In the genomic region with DNA sequence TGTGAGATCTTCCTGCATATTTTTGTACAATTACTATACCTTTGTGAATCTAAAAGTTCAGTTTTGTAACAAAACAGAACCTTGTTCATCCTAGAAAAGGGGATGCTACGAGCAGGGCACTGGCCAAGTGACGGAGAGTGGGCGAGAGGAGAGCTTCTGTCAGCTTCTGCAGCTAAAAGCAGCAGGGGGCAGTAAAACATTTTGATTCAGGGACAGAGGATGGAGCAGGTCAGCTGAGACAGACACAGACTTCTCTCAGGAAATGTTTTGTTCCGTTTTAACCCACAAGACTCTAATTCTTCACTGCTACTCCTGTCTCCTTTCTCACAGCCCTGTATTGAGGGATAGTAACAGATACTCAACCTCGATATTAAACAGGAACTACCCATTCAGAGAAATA, we compare ENCODE assay signal across 8 mouse cellular contexts. TPM values are rescaled to one million over a fixed set of nuclear protein-coding genes. Genes with fewer than 3 reads are reported as not detected.
A peak's percentile ranks its signal among the peaks of the same experiment; 100 is the strongest.
DNase-seq lines count a peak whose midpoint lies in the region; ATAC-seq and TF ChIP-seq lines count a peak whose summit lies in the region.

No protein-coding gene starts in this region.

- H3K4me3 ChIP-seq in hindbrain, embryonic 15.5 days = no peak overlapping the region
- H3K4me3 ChIP-seq in hindbrain, embryonic 12.5 days = no peak overlapping the region
- H3K4me3 ChIP-seq in ES-Bruce4 (ENCODE audit: low read depth, low read length) = no peak overlapping the region
- H3K4me3 ChIP-seq in kidney, embryonic 16.5 days (ENCODE audit: low read length) = no peak overlapping the region
- no peak overlapping the region for H3K4me3 ChIP-seq in neural tube, embryonic 14.5 days (ENCODE audit: low read depth, low read length)

- H3K27ac ChIP-seq in hindbrain, embryonic 15.5 days (replicated peaks) = no peak overlapping the region
- no peak overlapping the region for H3K27ac ChIP-seq in hindbrain, embryonic 12.5 days
- no peak overlapping the region for H3K27ac ChIP-seq in ES-Bruce4 (ENCODE audit: insufficient read depth, low read length)
- H3K27ac ChIP-seq in kidney, embryonic 16.5 days (ENCODE audit: low read length) = no peak overlapping the region
- no peak overlapping the region for H3K27ac ChIP-seq in neural tube, embryonic 14.5 days (ENCODE audit: low read depth, low read length)

- TF ChIP-seq EP300 in ES-Bruce4 (IDR thresholded peaks at IDR 0.05; ENCODE audit: insufficient read depth, low read depth, low read length) = no peak

- H3K9me3 ChIP-seq in hindbrain, embryonic 15.5 days = no peaks in the 10 kb centered on the region
- H3K9me3 ChIP-seq in hindbrain, embryonic 12.5 days (replicated peaks) = no peaks in the 10 kb centered on the region
- no peaks in the 10 kb centered on the region for H3K9me3 ChIP-seq in ES-Bruce4 (replicated peaks; ENCODE audit: control insufficient read depth, insufficient read depth, low read length, poor library complexity, severe bottlenecking)
- H3K9me3 ChIP-seq in kidney, embryonic 16.5 days (ENCODE audit: low read length) = no peaks in the 10 kb centered on the region
- no peaks in the 10 kb centered on the region for H3K9me3 ChIP-seq in neural tube, embryonic 14.5 days (ENCODE audit: control insufficient read depth, low read length)

- no peak for DNase-seq in B cell, adult 2 months
- DNase-seq in cerebellum, adult 8-10 months = no peak

- ATAC-seq in hindbrain, embryonic 15.5 days (ENCODE audit: low FRiP score, low read depth) = 0 out of 2 replicates have a peak, but pooled peaks have one; percentile 69
- no peak for ATAC-seq in hindbrain, embryonic 12.5 days (ENCODE audit: low FRiP score)
- peak; percentile 87 for ATAC-seq in common myeloid progenitor, adult 5-6 weeks (replicated peaks; ENCODE audit: low read depth, poor library complexity, severe bottlenecking)
- ATAC-seq in kidney, embryonic 16.5 days (ENCODE audit: low FRiP score, low TSS enrichment) = peak; percentile 61; the same call in 1 of the 2 replicates
- ATAC-seq in neural tube, embryonic 14.5 days (ENCODE audit: low read depth) = peak; percentile 68; the same call in 1 of the 2 replicates

- H3K27me3 ChIP-seq in hindbrain, embryonic 15.5 days = no peaks in the 10 kb centered on the region
- H3K27me3 ChIP-seq in hindbrain, embryonic 12.5 days = no peaks in the 10 kb centered on the region
- H3K27me3 ChIP-seq in ES-Bruce4 (ENCODE audit: control insufficient read depth, insufficient read depth, low read length, poor library complexity, severe bottlenecking) = no peaks in the 10 kb centered on the region
- H3K27me3 ChIP-seq in kidney, embryonic 16.5 days (ENCODE audit: insufficient read depth, low read length) = no peaks in the 10 kb centered on the region
- H3K27me3 ChIP-seq in neural tube, embryonic 14.5 days (ENCODE audit: control insufficient read depth, insufficient read depth, low read length) = no peaks in the 10 kb centered on the region

- 30% methylated on average over 5 of the region's 5 CpGs for WGBS in hindbrain, embryonic 15.5 days
- 38% methylated on average over 5 of the region's 5 CpGs for WGBS in hindbrain, embryonic 12.5 days
- WGBS in kidney, embryonic 16.5 days = 29% methylated on average over 5 of the region's 5 CpGs
- 42% methylated on average over 5 of the region's 5 CpGs for WGBS in neural tube, embryonic 14.5 days

- no peaks in the 10 kb centered on the region for H3K4me1 ChIP-seq in hindbrain, embryonic 15.5 days (replicated peaks)
- 0 out of 2 replicates have a peak, but pooled peaks cover 5% of the 10 kb centered on the region for H3K4me1 ChIP-seq in hindbrain, embryonic 12.5 days
- no peaks in the 10 kb centered on the region for H3K4me1 ChIP-seq in ES-Bruce4 (ENCODE audit: control insufficient read depth, insufficient read depth, low read length)
- H3K4me1 ChIP-seq in kidney, embryonic 16.5 days (ENCODE audit: insufficient read depth, low read length) = peaks cover 14% of the 10 kb centered on the region
- H3K4me1 ChIP-seq in neural tube, embryonic 14.5 days (ENCODE audit: control insufficient read depth, insufficient read depth, low read length) = no peaks in the 10 kb centered on the region

- H3K36me3 ChIP-seq in hindbrain, embryonic 15.5 days = no peaks in the 10 kb centered on the region
- no peaks in the 10 kb centered on the region for H3K36me3 ChIP-seq in hindbrain, embryonic 12.5 days
- no peaks in the 10 kb centered on the region for H3K36me3 ChIP-seq in ES-Bruce4 (ENCODE audit: control insufficient read depth, insufficient read depth, low read length, poor library complexity, severe bottlenecking)
- no peaks in the 10 kb centered on the region for H3K36me3 ChIP-seq in kidney, embryonic 16.5 days (ENCODE audit: insufficient read depth, low read length)
- no peaks in the 10 kb centered on the region for H3K36me3 ChIP-seq in neural tube, embryonic 14.5 days (ENCODE audit: control insufficient read depth, insufficient read depth, low read length)

- no peak for TF ChIP-seq POLR2A in ES-Bruce4 (IDR thresholded peaks at IDR 0.05; ENCODE audit: insufficient read depth, low read length)

- H3K4me2 ChIP-seq in hindbrain, embryonic 15.5 days = no peak overlapping the region
- H3K4me2 ChIP-seq in hindbrain, embryonic 12.5 days (replicated peaks) = no peak overlapping the region
- H3K4me2 ChIP-seq in kidney, embryonic 16.5 days (replicated peaks; ENCODE audit: low read depth, low read length) = no peak overlapping the region
- H3K4me2 ChIP-seq in neural tube, embryonic 14.5 days (ENCODE audit: low read depth, low read length) = no peak overlapping the region

- H3K9ac ChIP-seq in hindbrain, embryonic 15.5 days = no peak overlapping the region
- H3K9ac ChIP-seq in hindbrain, embryonic 12.5 days = no peak overlapping the region
- H3K9ac ChIP-seq in ES-Bruce4 (ENCODE audit: low read depth, poor library complexity, severe bottlenecking) = no peak overlapping the region
- H3K9ac ChIP-seq in kidney, embryonic 16.5 days (replicated peaks; ENCODE audit: low read length) = no peak overlapping the region
- H3K9ac ChIP-seq in neural tube, embryonic 14.5 days (replicated peaks; ENCODE audit: low read depth, low read length) = no peak overlapping the region

- peak; percentile 12 for TF ChIP-seq CTCF in ES-Bruce4 (IDR thresholded peaks at IDR 0.05; ENCODE audit: low read depth, low read length)

RNA-seq across cellular contexts. Expression of gene Slit2, which starts 55.1 kb away (rescaled TPM):
- 22.2 and 22.9 TPM in 2 replicates for polyA plus RNA-seq in hindbrain, embryonic 15.5 days (2015; fragmentation: Nextera tagmentation; extraction: Ambion mirVana)
- polyA plus RNA-seq in hindbrain, embryonic 12.5 days (2016; fragmentation: Nextera tagmentation; extraction: Ambion mirVana) = 71.7 and 78.1 TPM in 2 replicates
- polyA plus RNA-seq in ES-Bruce4 (2011; ENCODE audit: insufficient read depth, insufficient read length, low read depth, missing spikeins) = 8.5 and 17.4 TPM in 2 replicates
- 1.3 TPM in 1 of 2 replicates, not detected in the other for total RNA-seq in common myeloid progenitor, adult 5-6 weeks (2017)
- polyA plus RNA-seq in kidney, embryonic 16.5 days (2015; fragmentation: Nextera tagmentation; extraction: Ambion mirVana) = 32.6 and 36.4 TPM in 2 replicates
- polyA plus RNA-seq in neural tube, embryonic 14.5 days (2014; fragmentation: Nextera tagmentation; extraction: Ambion mirVana) = 57.5 and 68.8 TPM in 2 replicates
